Mouse (Mus musculus): ENCODE data around the gene Baiap2l1. TPM values are rescaled to one million over a fixed set of nuclear protein-coding genes. Genes with fewer than 3 reads are reported as not detected.

Gene Baiap2l1
- polyA plus RNA-seq, 1 experiment from 2014 or later: 1.8 TPM

DNA sequence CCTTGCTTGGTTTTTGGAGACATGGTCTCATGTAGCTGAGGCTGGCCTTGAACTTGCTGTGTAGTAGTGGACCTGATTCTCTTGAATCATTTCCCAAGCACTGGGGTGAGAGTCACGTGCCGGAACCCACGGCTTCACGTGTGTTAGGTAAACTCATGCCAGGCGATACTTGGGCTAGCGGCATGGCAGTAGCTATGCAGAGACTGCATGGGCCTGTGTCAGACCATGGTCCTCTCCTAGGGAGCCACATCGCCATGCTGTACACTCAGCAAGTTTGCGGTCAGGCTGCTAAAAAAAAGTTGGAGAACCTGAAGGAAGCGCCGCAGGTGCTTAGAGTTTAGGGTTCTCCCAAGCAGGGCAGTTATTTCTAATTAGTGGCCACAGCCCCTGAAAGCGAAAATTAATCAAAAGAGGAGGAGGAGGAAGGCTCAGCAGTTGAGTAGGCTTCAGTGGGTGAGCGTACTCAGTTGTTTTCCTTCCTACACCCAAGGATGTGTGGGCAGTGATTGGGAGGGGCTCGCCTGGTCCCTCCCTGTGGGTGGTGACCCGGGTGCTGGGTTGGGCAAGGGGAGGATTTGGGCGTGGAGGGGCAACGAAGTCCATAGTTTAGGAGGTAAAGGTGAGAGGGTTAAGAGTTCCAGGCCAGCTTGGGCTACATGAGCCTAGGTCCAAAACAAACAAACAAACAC, 103.6 kb downstream of the Baiap2l1 start:
- Histone ChIP-seq H3K4me2 (ENCODE audit: low read length) (peak overlapping the region; percentile 81), H3K36me3 (ENCODE audit: control insufficient read depth, insufficient read depth, low read length) (no peaks in the 10 kb centered on the region), H3K27me3 (replicated peaks; ENCODE audit: control insufficient read depth, insufficient read depth, low read length) (no peaks in the 10 kb centered on the region), H3K9ac (ENCODE audit: low read depth, low read length) (no peak overlapping the region), H3K9me3 (ENCODE audit: control insufficient read depth, low read length) (no peaks in the 10 kb centered on the region), H3K4me3 (ENCODE audit: low read length) (peak overlapping the region; percentile 99), H3K4me1 (ENCODE audit: control insufficient read depth, insufficient read depth, low read depth, low read length) (peaks cover 35% of the 10 kb centered on the region), H3K27ac (ENCODE audit: low read depth, low read length) (no peak overlapping the region)
- no peak; the same call in 1 of the 2 replicates for ATAC-seq
- WGBS: 59% methylated on average over 16 of the region's 16 CpGs

DNA sequence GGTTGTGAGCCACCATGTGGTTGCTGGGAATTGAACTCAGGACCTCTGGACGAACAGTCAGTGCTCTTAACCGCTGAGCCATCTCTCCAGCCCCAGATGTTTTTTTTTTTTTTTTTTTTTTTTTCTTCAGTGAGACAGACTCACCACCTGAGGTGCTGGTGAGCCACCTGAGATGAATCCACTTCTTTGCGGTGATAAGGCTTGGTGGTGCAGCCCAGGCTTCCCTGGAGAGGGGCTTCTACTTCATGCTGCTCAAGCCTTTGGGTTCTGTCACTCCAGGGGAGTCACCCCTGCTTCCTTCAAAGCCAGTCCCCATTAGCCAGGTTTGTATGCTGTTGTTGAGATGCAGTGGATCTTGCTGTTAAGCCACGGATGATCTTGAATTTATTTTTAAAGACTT, 104.7 kb downstream of the Baiap2l1 start:
- H3K9me3 ChIP-seq (ENCODE audit: control insufficient read depth, low read length): no peaks in the 10 kb centered on the region
- ATAC-seq: no peak
- 66% methylated on average over 4 of the region's 4 CpGs for WGBS
- no peaks in the 10 kb centered on the region for H3K27me3 ChIP-seq (replicated peaks; ENCODE audit: control insufficient read depth, insufficient read depth, low read length)
- H3K4me1 ChIP-seq (ENCODE audit: control insufficient read depth, insufficient read depth, low read depth, low read length): peaks cover 25% of the 10 kb centered on the region
- no peak overlapping the region for H3K27ac ChIP-seq (ENCODE audit: low read depth, low read length)
- H3K36me3 ChIP-seq (ENCODE audit: control insufficient read depth, insufficient read depth, low read length): no peaks in the 10 kb centered on the region
- no peak overlapping the region for H3K9ac ChIP-seq (ENCODE audit: low read depth, low read length)
- no peak overlapping the region for H3K4me2 ChIP-seq (ENCODE audit: low read length)
- H3K4me3 ChIP-seq (ENCODE audit: low read length): no peak overlapping the region

DNA sequence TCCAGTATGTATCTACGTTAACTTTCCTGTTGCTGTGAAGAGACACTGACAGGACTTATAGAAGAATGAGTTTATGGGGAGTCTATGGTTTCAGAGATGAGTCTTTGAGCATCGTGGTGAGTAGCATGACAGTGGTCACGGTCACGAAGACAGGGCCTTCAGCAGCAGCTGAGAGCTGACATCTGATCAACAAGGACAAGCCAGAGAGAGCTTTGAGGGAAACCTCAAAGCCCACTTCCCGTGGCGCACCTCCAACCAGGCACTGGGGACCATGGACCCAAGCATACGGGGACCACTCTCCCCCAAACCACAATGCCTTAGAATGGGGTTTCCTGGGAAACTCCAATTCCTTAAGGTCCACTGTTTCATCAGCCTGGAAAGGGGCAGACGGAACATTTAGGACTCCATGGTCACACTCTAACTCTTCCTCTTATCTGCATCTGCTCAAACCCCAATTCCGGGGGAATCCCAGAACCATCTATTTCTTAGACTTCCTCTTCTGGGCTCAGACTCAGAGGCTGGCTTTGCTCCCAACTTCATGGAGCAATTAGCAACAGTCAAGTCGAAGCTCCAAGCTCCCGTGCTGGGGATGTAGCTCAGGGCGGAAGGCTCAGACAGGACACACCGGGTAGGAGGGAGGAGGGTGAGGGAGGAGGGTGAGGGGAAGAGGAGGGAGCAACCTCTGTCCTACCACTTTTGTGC, 105.9 kb downstream of the Baiap2l1 start:
- Histone ChIP-seq H3K27me3 (replicated peaks; ENCODE audit: control insufficient read depth, insufficient read depth, low read length) (no peaks in the 10 kb centered on the region), H3K27ac (ENCODE audit: low read depth, low read length) (no peak overlapping the region), H3K4me3 (ENCODE audit: low read length) (no peak overlapping the region), H3K9ac (ENCODE audit: low read depth, low read length) (no peak overlapping the region), H3K36me3 (ENCODE audit: control insufficient read depth, insufficient read depth, low read length) (no peaks in the 10 kb centered on the region), H3K4me1 (ENCODE audit: control insufficient read depth, insufficient read depth, low read depth, low read length) (peaks cover 13% of the 10 kb centered on the region), H3K4me2 (ENCODE audit: low read length) (no peak overlapping the region), H3K9me3 (ENCODE audit: control insufficient read depth, low read length) (no peaks in the 10 kb centered on the region)
- WGBS: 89% methylated on average over 13 of the region's 13 CpGs
- no peak for ATAC-seq

DNA sequence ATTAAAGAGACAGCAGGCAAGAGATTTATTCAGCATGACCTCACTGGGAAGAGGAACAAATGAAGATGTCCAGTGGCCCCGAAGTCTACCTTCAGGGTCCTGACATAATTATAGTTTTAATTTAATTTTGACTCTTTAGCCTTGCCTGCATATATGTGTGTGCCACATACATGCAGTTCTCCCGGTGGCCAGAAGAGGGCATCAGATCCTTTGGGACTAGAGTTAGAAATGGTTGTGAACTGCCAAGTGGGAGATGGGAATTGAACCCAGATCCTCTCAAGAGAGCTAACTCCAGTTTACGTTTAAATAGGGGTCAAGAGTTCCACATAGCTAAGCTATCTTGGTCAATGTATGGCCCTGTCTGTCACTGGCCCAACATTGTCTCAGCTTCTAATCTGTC, 108.0 kb downstream of the Baiap2l1 start:
- H3K27me3 ChIP-seq (replicated peaks; ENCODE audit: control insufficient read depth, insufficient read depth, low read length): no peaks in the 10 kb centered on the region
- no peak overlapping the region for H3K9ac ChIP-seq (ENCODE audit: low read depth, low read length)
- ATAC-seq: no peak
- H3K4me1 ChIP-seq (ENCODE audit: control insufficient read depth, insufficient read depth, low read depth, low read length): peaks cover 3% of the 10 kb centered on the region; the same call in 1 of the 2 replicates
- H3K4me2 ChIP-seq (ENCODE audit: low read length): no peak overlapping the region
- H3K36me3 ChIP-seq (ENCODE audit: control insufficient read depth, insufficient read depth, low read length): no peaks in the 10 kb centered on the region
- H3K4me3 ChIP-seq (ENCODE audit: low read length): no peak overlapping the region
- no peaks in the 10 kb centered on the region for H3K9me3 ChIP-seq (ENCODE audit: control insufficient read depth, low read length)
- 82% methylated on average over 3 of the region's 3 CpGs for WGBS
- H3K27ac ChIP-seq (ENCODE audit: low read depth, low read length): no peak overlapping the region

DNA sequence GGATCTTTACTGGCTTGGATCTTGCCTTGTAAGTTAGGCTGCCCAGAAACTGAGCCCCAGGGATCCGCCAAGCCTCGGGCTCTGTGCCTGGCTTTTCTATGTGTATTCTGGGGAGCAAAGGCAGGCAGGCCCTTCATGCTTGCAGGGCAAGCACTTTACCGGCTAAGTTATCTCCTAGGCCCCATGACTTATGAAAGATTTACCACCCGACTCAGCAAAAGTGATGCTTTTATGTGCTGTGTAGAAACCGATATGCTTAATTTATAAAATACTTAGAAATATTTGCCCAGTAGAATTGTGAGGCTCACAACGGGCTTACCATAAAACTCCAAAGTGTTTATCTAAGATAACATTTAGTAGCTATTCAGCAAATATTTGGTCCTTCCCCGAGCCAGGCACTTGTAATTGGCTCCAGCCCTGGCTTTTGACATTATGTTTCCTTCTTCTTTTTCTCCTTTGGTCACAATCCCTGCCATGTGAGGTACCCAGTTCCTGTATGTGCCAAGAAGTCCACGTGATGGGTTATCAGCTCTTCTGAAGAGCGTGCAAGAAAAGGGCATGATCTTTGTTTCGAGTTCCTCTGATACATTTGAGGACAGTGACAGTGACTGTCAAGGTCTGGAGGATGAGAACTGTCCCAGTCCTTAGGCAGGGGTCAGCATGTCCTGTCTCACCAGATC, 109.9 kb downstream of the Baiap2l1 start:
- no peak for ATAC-seq
- Histone ChIP-seq H3K27ac (ENCODE audit: low read depth, low read length) (no peak overlapping the region), H3K9ac (ENCODE audit: low read depth, low read length) (no peak overlapping the region), H3K4me1 (ENCODE audit: control insufficient read depth, insufficient read depth, low read depth, low read length) (no peaks in the 10 kb centered on the region), H3K36me3 (ENCODE audit: control insufficient read depth, insufficient read depth, low read length) (no peaks in the 10 kb centered on the region), H3K4me2 (ENCODE audit: low read length) (no peak overlapping the region), H3K9me3 (ENCODE audit: control insufficient read depth, low read length) (no peaks in the 10 kb centered on the region), H3K4me3 (ENCODE audit: low read length) (no peak overlapping the region), H3K27me3 (replicated peaks; ENCODE audit: control insufficient read depth, insufficient read depth, low read length) (no peaks in the 10 kb centered on the region)
- 85% methylated on average over 10 of the region's 10 CpGs for WGBS

DNA sequence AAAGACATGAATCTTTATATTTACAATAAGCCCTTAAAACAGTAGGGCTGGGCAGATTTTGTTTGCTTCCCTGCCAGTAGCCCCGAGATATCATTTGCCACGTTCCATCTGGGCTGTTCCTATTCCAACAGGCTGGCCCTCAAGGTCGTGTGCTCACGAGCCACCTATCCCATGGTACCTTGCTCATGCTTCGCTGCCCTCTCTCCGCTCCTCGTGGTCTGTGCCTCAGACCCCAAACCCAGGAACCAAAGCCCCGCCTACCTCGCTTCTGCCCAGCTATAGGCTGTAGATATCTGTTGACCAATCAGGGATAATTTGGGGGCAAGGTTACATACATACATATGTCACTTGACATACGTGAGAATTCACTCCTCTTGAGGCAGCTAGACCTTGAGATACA, 110.6 kb downstream of the Baiap2l1 start:
- Histone ChIP-seq H3K4me3 (ENCODE audit: low read length) (no peak overlapping the region), H3K9ac (ENCODE audit: low read depth, low read length) (no peak overlapping the region), H3K36me3 (ENCODE audit: control insufficient read depth, insufficient read depth, low read length) (no peaks in the 10 kb centered on the region), H3K4me1 (ENCODE audit: control insufficient read depth, insufficient read depth, low read depth, low read length) (no peaks in the 10 kb centered on the region), H3K27ac (ENCODE audit: low read depth, low read length) (no peak overlapping the region), H3K4me2 (ENCODE audit: low read length) (no peak overlapping the region), H3K27me3 (replicated peaks; ENCODE audit: control insufficient read depth, insufficient read depth, low read length) (no peaks in the 10 kb centered on the region), H3K9me3 (ENCODE audit: control insufficient read depth, low read length) (no peaks in the 10 kb centered on the region)
- WGBS: 79% methylated on average over 10 of the region's 10 CpGs
- no peak for ATAC-seq

DNA sequence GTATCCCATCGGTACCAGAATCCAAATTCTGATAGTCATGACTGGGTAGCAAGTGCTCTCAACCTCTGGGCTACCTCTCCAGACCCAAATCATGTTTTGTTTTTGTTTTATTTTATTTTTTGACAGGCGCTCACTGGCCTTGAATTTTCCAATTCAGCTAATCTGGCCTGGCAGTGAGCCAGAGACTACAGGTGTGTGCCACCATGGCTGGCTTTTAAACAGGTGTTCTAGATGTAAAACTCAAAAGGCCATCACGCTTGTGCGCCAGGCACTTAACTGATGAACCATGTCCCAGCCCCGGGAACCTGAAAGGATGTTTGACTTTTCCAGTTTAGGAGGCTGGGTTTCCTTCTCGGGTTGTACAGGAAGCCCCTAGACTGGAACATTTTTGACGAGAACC, 111.2 kb downstream of the Baiap2l1 start:
- Histone ChIP-seq H3K9ac (ENCODE audit: low read depth, low read length) (no peak overlapping the region), H3K36me3 (ENCODE audit: control insufficient read depth, insufficient read depth, low read length) (no peaks in the 10 kb centered on the region), H3K4me1 (ENCODE audit: control insufficient read depth, insufficient read depth, low read depth, low read length) (no peaks in the 10 kb centered on the region), H3K4me3 (ENCODE audit: low read length) (no peak overlapping the region), H3K27ac (ENCODE audit: low read depth, low read length) (no peak overlapping the region), H3K4me2 (ENCODE audit: low read length) (no peak overlapping the region), H3K9me3 (ENCODE audit: control insufficient read depth, low read length) (no peaks in the 10 kb centered on the region), H3K27me3 (replicated peaks; ENCODE audit: control insufficient read depth, insufficient read depth, low read length) (no peaks in the 10 kb centered on the region)
- WGBS: 83% methylated on average over 7 of the region's 7 CpGs
- ATAC-seq: no peak

DNA sequence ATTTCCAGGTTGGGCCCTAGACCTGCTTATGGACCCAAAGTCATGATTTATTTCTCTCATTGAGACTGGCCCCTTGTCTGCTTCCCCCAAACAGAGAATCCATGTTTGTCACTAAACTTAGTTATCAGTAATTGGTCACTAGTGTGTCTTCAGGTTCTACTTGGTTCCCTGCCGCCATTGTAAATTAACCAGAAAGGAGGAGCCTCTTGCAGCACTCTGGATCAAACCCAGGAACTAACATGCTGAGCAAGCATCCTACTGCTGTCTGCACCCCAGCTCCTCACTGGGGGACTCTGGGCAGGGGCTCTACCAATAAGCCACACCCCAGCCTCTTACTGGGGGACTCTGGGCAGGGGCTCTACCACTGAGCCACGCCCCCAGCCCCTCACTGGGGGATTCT, 112.3 kb downstream of the Baiap2l1 start:
- Histone ChIP-seq H3K4me2 (ENCODE audit: low read length) (no peak overlapping the region), H3K27me3 (replicated peaks; ENCODE audit: control insufficient read depth, insufficient read depth, low read length) (no peaks in the 10 kb centered on the region), H3K4me1 (ENCODE audit: control insufficient read depth, insufficient read depth, low read depth, low read length) (no peaks in the 10 kb centered on the region), H3K27ac (ENCODE audit: low read depth, low read length) (no peak overlapping the region), H3K9me3 (ENCODE audit: control insufficient read depth, low read length) (no peaks in the 10 kb centered on the region), H3K36me3 (ENCODE audit: control insufficient read depth, insufficient read depth, low read length) (no peaks in the 10 kb centered on the region), H3K9ac (ENCODE audit: low read depth, low read length) (no peak overlapping the region), H3K4me3 (ENCODE audit: low read length) (no peak overlapping the region)
- no peak for ATAC-seq
- 76% methylated on average over 2 of the region's 2 CpGs for WGBS

DNA sequence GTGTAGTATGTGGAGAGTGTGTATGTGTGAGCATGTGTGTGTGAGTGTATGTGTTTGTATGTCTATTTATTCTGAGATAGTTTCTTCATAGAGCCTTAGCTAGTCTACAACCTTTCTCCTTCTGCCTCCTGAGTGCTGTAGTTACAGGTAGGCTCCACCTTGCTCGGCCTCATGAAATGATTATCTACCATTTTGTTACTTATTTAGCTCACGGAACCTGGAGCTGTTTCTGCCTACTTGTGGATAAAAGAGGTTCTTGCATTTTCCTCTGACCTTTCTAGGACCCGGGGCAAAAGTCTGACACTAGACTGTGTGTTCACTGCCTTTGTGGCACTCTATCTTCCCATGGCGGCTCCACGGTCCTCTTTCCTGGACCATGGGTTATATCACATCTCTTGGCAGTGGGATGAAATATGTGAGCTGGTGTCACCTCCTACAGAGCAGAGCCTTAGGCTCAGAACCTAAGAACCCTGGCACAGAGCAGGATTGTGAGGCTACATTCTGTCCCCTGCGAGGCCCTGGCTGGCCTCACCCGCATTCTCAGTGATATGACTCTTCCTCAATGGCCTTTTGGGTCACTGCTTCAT, 113.9 kb downstream of the Baiap2l1 start, which contains the start of gene Bri3:
Gene Bri3 (plus strand): TSS at position 537 of the 587 bp plus-strand sequence.
- no peak for ATAC-seq
- 92% methylated on average over 7 of the region's 7 CpGs for WGBS
- Histone ChIP-seq H3K4me1 (ENCODE audit: control insufficient read depth, insufficient read depth, low read depth, low read length) (no peaks in the 10 kb centered on the region), H3K36me3 (ENCODE audit: control insufficient read depth, insufficient read depth, low read length) (no peaks in the 10 kb centered on the region), H3K9me3 (ENCODE audit: control insufficient read depth, low read length) (no peaks in the 10 kb centered on the region), H3K27me3 (replicated peaks; ENCODE audit: control insufficient read depth, insufficient read depth, low read length) (no peaks in the 10 kb centered on the region), H3K4me2 (ENCODE audit: low read length) (no peak within 1 kb of the TSS), H3K4me3 (ENCODE audit: low read length) (no peak within 1 kb of the TSS), H3K9ac (ENCODE audit: low read depth, low read length) (no peak within 1 kb of the TSS), H3K27ac (ENCODE audit: low read depth, low read length) (no peak within 1 kb of the TSS)
